Mouse (Mus musculus): ENCODE measurements around the gene Atp2a2. TPM values are rescaled to one million over a fixed set of nuclear protein-coding genes. Genes with fewer than 3 reads are reported as not detected.
"Not testable (repeated sequence)": the region's sequence is repeated elsewhere in the genome, so short reads cannot be mapped to it uniquely, and the experiment has no call there.

Gene Atp2a2
- total and polyA plus RNA-seq, 3 experiments = 39.8 to 74.4 (median 73.6) TPM

DNA sequence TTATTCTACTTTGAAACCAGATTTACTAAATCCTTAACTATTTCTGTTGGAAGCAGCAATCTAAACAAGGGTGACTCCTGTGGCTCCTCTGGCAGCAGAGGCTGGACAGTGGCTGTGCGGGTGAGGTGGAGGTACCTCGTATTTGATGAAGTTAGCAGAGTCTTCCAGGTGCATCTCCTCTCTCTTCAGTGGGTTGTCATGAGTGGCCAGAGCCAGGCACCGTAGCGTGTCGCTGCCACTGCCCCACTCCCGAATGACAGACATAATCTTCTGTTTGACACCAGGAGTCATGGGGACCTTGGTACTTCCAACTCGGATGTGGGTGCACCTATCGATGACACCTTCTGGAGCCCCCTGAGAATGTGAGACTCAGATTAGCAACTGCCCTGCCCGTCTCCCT lies 40.6 kb downstream of the Atp2a2 start:
- H3K36me3 ChIP-seq (replicated peaks) = peaks cover 100% of the 10 kb centered on the region
- no peak for TF ChIP-seq POLR2AphosphoS5 (IDR thresholded peaks at IDR 0.05; ENCODE audit: insufficient replicate concordance, low read depth, low read length)
- TF ChIP-seq GATA2 (IDR thresholded peaks at IDR 0.05; ENCODE audit: borderline replicate concordance, low read depth, low read length) = no peak
- no peak for TF ChIP-seq TAL1 (conservative IDR thresholded peaks at IDR 0.05; ENCODE audit: low read depth, low read length)
- TF ChIP-seq CTCF (IDR thresholded peaks at IDR 0.05; ENCODE audit: low read depth, low read length) = no peak
- TF ChIP-seq GATA1 (IDR thresholded peaks at IDR 0.05; ENCODE audit: borderline replicate concordance, low read length) = no peak
- ATAC-seq (ENCODE audit: extremely low read depth, insufficient number of reproducible peaks, low FRiP score, poor library complexity, severe bottlenecking) (no peak), DNase-seq (ENCODE audit: low spot score) (no peak)
- H3K9me3 ChIP-seq (replicated peaks) = no peaks in the 10 kb centered on the region
- no peak overlapping the region for H3K4me3 ChIP-seq (ENCODE audit: low read depth, low read length)
- peaks cover 3% of the 10 kb centered on the region; the same call in 1 of the 2 replicates for H3K4me1 ChIP-seq (ENCODE audit: insufficient read depth, low read depth, low read length)
- no peaks in the 10 kb centered on the region for H3K27me3 ChIP-seq (ENCODE audit: insufficient read depth, low read length)

DNA sequence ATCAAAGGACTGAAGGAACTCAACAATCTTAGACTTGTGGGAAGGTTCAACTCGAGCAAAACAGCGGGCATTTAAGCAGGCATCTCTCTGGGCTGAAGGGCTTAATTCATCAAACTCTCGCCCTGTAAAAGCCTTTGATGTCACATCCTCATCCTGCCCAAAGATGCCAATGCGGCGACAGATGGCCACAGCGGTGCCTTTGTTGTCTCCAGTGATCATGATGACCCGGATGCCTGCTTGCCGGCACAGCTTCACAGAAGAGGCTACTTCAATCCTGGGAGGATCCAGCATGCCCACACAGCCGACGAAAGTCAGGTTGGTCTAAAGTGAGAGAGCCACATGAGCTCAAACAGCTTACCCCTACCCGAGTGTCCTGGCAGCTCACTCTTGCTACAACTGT lies 41.4 kb downstream of the Atp2a2 start:
- DNase-seq (ENCODE audit: low spot score) (no peak), ATAC-seq (ENCODE audit: extremely low read depth, insufficient number of reproducible peaks, low FRiP score, poor library complexity, severe bottlenecking) (no peak)
- Histone ChIP-seq H3K4me3 (ENCODE audit: low read depth, low read length) (no peak overlapping the region), H3K4me1 (ENCODE audit: insufficient read depth, low read depth, low read length) (peaks cover 3% of the 10 kb centered on the region; the same call in 1 of the 2 replicates), H3K9me3 (replicated peaks) (no peaks in the 10 kb centered on the region), H3K36me3 (replicated peaks) (peaks cover 100% of the 10 kb centered on the region), H3K27me3 (ENCODE audit: insufficient read depth, low read length) (no peaks in the 10 kb centered on the region)
- TF ChIP-seq GATA2 (IDR thresholded peaks at IDR 0.05; ENCODE audit: borderline replicate concordance, low read depth, low read length) (no peak), POLR2AphosphoS5 (IDR thresholded peaks at IDR 0.05; ENCODE audit: insufficient replicate concordance, low read depth, low read length) (no peak), GATA1 (IDR thresholded peaks at IDR 0.05; ENCODE audit: borderline replicate concordance, low read length) (no peak), TAL1 (conservative IDR thresholded peaks at IDR 0.05; ENCODE audit: low read depth, low read length) (no peak), CTCF (IDR thresholded peaks at IDR 0.05; ENCODE audit: low read depth, low read length) (no peak)

DNA sequence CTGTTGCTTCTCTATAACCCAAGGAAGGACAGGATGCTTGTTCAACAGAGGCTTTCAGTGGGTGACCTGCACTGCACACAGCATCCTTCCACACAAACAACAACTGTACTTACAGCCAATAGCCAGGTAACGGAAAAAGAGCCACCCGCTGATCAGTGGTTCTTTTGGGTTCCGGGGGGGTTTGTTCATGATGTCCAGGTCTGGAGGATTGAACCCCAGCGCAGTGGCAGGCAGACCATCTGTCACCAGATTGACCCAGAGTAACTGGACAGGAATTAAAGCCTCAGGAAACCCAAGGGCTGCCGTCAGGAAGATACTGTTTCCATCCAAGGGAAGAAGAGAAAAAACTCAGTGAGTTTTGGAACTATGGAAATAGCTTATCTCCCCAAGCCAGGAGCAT lies 42.7 kb downstream of the Atp2a2 start:
- Histone ChIP-seq H3K9me3 (replicated peaks) (no peaks in the 10 kb centered on the region), H3K36me3 (replicated peaks) (peaks cover 100% of the 10 kb centered on the region), H3K27me3 (ENCODE audit: insufficient read depth, low read length) (no peaks in the 10 kb centered on the region), H3K4me1 (ENCODE audit: insufficient read depth, low read depth, low read length) (peaks cover 3% of the 10 kb centered on the region; the same call in 1 of the 2 replicates), H3K4me3 (ENCODE audit: low read depth, low read length) (no peak overlapping the region)
- TF ChIP-seq TAL1 (conservative IDR thresholded peaks at IDR 0.05; ENCODE audit: low read depth, low read length) = no peak
- TF ChIP-seq CTCF (IDR thresholded peaks at IDR 0.05; ENCODE audit: low read depth, low read length) = no peak
- no peak for TF ChIP-seq GATA2 (IDR thresholded peaks at IDR 0.05; ENCODE audit: borderline replicate concordance, low read depth, low read length)
- no peak for TF ChIP-seq POLR2AphosphoS5 (IDR thresholded peaks at IDR 0.05; ENCODE audit: insufficient replicate concordance, low read depth, low read length)
- no peak for TF ChIP-seq GATA1 (IDR thresholded peaks at IDR 0.05; ENCODE audit: borderline replicate concordance, low read length)
- DNase-seq (ENCODE audit: low spot score) (no peak), ATAC-seq (ENCODE audit: extremely low read depth, insufficient number of reproducible peaks, low FRiP score, poor library complexity, severe bottlenecking) (no peak)

DNA sequence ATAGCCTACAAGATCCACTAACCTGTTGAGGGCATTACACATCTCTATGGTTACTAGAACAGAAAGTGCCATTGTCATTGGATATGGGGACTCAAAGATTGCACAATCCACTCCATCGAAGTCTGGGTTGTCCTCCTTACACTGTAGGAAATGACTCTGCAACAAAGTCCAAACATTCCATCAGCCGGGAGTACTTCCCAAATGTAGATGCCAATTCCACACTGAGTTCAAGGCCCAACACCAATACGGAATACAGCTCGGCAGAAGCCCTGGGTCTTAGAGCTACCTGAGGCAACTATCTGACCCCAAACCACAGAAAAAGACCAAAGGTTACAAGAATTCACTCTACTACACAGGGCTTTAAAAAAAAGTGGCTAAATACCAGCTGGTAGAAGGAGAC lies 44.0 kb downstream of the Atp2a2 start:
- DNase-seq (ENCODE audit: low spot score) = no peak
- no peak for TF ChIP-seq POLR2AphosphoS5 (IDR thresholded peaks at IDR 0.05; ENCODE audit: insufficient replicate concordance, low read depth, low read length)
- no peak for TF ChIP-seq GATA2 (IDR thresholded peaks at IDR 0.05; ENCODE audit: borderline replicate concordance, low read depth, low read length)
- TF ChIP-seq TAL1 (conservative IDR thresholded peaks at IDR 0.05; ENCODE audit: low read depth, low read length) = no peak
- TF ChIP-seq CTCF (IDR thresholded peaks at IDR 0.05; ENCODE audit: low read depth, low read length) = no peak
- no peak for TF ChIP-seq GATA1 (IDR thresholded peaks at IDR 0.05; ENCODE audit: borderline replicate concordance, low read length)
- H3K4me3 ChIP-seq (ENCODE audit: low read depth, low read length) = no peak overlapping the region
- H3K27me3 ChIP-seq (ENCODE audit: insufficient read depth, low read length) = no peaks in the 10 kb centered on the region
- peaks cover 100% of the 10 kb centered on the region for H3K36me3 ChIP-seq (replicated peaks)
- ATAC-seq (ENCODE audit: extremely low read depth, insufficient number of reproducible peaks, low FRiP score, poor library complexity, severe bottlenecking) = no peak
- no peaks in the 10 kb centered on the region for H3K9me3 ChIP-seq (replicated peaks)
- H3K4me1 ChIP-seq (ENCODE audit: insufficient read depth, low read depth, low read length) = peaks cover 3% of the 10 kb centered on the region; the same call in 1 of the 2 replicates

DNA sequence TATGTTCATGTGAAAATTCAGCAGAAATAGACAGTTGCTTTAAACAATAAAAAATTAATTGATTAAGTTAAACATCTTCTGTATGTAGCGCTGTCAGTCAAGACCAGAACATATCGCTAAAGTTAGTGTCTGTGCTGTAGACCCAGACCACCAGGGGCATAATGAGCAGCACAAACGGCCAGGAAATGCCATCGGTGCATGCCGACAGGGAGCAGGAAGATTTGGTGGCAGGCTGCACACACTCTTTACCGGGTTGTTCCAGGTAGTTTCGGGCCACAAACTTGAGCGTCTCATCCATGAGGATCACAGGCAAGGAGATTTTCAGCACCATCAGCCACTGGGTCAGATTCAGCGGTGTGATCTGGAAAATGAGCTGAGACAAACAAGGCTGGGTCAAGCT lies 45.0 kb downstream of the Atp2a2 start:
- H3K27me3 ChIP-seq (ENCODE audit: insufficient read depth, low read length); H3K4me1 ChIP-seq (ENCODE audit: insufficient read depth, low read depth, low read length); ATAC-seq (ENCODE audit: extremely low read depth, insufficient number of reproducible peaks, low FRiP score, poor library complexity, severe bottlenecking); H3K4me3 ChIP-seq (ENCODE audit: low read depth, low read length); H3K9me3 ChIP-seq (replicated peaks); DNase-seq (ENCODE audit: low spot score): not testable (repeated sequence)
- H3K36me3 ChIP-seq (replicated peaks) = peaks cover 100% of the 10 kb centered on the region

DNA sequence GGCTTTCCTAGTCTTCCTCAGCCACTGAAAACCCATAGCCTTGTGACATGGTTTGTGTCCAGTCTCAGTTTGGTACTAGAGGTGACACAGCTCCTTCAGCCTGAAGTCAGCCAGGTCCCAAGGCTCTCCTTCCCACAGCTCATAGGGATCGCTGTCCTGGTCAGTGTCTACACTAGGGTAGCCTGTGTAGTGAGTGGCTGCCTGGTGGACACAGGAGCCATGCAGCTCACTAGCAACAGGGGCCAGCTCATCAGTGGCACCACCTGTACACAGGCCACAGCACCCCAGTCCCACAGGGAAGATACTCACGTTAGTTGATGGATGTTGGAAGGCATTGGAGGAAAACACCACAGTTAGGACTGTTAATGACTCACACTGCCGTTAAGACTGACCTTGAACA lies 46.4 kb downstream of the Atp2a2 start:
- Histone ChIP-seq H3K4me3 (ENCODE audit: low read depth, low read length) (no peak overlapping the region), H3K9me3 (replicated peaks) (no peaks in the 10 kb centered on the region), H3K36me3 (replicated peaks) (peaks cover 96% of the 10 kb centered on the region), H3K27me3 (ENCODE audit: insufficient read depth, low read length) (no peaks in the 10 kb centered on the region), H3K4me1 (ENCODE audit: insufficient read depth, low read depth, low read length) (peaks cover 3% of the 10 kb centered on the region; the same call in 1 of the 2 replicates)
- DNase-seq (ENCODE audit: low spot score) = no peak
- TF ChIP-seq POLR2AphosphoS5 (IDR thresholded peaks at IDR 0.05; ENCODE audit: insufficient replicate concordance, low read depth, low read length) (no peak), CTCF (IDR thresholded peaks at IDR 0.05; ENCODE audit: low read depth, low read length) (no peak), GATA1 (IDR thresholded peaks at IDR 0.05; ENCODE audit: borderline replicate concordance, low read length) (no peak), TAL1 (conservative IDR thresholded peaks at IDR 0.05; ENCODE audit: low read depth, low read length) (no peak), GATA2 (IDR thresholded peaks at IDR 0.05; ENCODE audit: borderline replicate concordance, low read depth, low read length) (no peak)
- ATAC-seq (ENCODE audit: extremely low read depth, insufficient number of reproducible peaks, low FRiP score, poor library complexity, severe bottlenecking) = no peak

DNA sequence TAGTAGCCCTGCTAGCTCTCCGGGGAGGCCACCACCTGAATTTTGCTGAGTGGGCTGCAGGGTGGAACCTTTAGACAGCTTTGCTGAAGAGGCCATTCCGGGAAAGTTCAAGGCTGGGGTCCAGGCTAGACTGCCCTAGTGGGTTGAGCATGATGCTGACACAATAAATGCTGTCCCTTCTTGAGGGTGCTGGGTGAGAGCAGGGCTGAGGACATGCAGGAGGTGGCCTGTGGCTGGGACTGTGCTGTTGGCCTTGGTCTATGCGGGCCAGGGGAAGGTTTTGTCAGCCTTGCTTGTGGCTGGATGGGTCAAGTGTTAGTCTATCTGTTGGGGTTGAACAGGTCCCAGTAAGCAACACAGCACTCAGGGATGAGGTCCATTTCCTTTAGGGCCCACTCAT lies 47.1 kb downstream of the Atp2a2 start:
- TF ChIP-seq GATA2 (IDR thresholded peaks at IDR 0.05; ENCODE audit: borderline replicate concordance, low read depth, low read length) = no peak
- TF ChIP-seq CTCF (IDR thresholded peaks at IDR 0.05; ENCODE audit: low read depth, low read length) = no peak
- no peak for TF ChIP-seq TAL1 (conservative IDR thresholded peaks at IDR 0.05; ENCODE audit: low read depth, low read length)
- TF ChIP-seq POLR2AphosphoS5 (IDR thresholded peaks at IDR 0.05; ENCODE audit: insufficient replicate concordance, low read depth, low read length) = no peak
- TF ChIP-seq GATA1 (IDR thresholded peaks at IDR 0.05; ENCODE audit: borderline replicate concordance, low read length) = no peak
- no peak for DNase-seq (ENCODE audit: low spot score)
- Histone ChIP-seq H3K4me3 (ENCODE audit: low read depth, low read length) (no peak overlapping the region), H3K4me1 (ENCODE audit: insufficient read depth, low read depth, low read length) (peaks cover under 1% of the 10 kb centered on the region; the same call in 1 of the 2 replicates), H3K36me3 (replicated peaks) (peaks cover 93% of the 10 kb centered on the region), H3K27me3 (ENCODE audit: insufficient read depth, low read length) (no peaks in the 10 kb centered on the region), H3K9me3 (replicated peaks) (no peaks in the 10 kb centered on the region)
- no peak for ATAC-seq (ENCODE audit: extremely low read depth, insufficient number of reproducible peaks, low FRiP score, poor library complexity, severe bottlenecking)
